Mouse (Mus musculus) megakaryocyte, embryonic 14.5 days (primary cell): ENCODE measurements around the gene Mdga1. TPM values are rescaled to one million over a fixed set of nuclear protein-coding genes. Genes with fewer than 3 reads are reported as not detected.

ENCODE experiments used
- H3K27me3 ChIP-seq: replicated peaks from 2 replicates; pipeline ENCODE3; 2012; ENCODE audit warnings: inconsistent platforms
- H3K36me3 ChIP-seq: replicated peaks from 2 replicates; pipeline ENCODE3; 2012; ENCODE audit warnings: low read length, inconsistent platforms, mixed read lengths
- H3K4me1 ChIP-seq: 2 replicates; pipeline ENCODE4 v1.6.1; 2012; ENCODE audit warnings: inconsistent platforms
- H3K4me3 ChIP-seq: replicated peaks from 2 replicates; pipeline ENCODE3; 2012; ENCODE audit warnings: moderate library complexity, mild to moderate bottlenecking, inconsistent platforms
- H3K9me3 ChIP-seq: 2 replicates; pipeline ENCODE4 v1.6.1; 2012; ENCODE audit warnings: inconsistent platforms
- FLI1 ChIP-seq: IDR thresholded peaks from 2 replicates; pipeline ENCODE4 v1.6.1; 2012; ENCODE audit warnings: low read length, inconsistent platforms, mixed read lengths
- GATA1 ChIP-seq: IDR thresholded peaks from 3 replicates; pipeline ENCODE4 v1.6.1; 2012; ENCODE audit warnings: mixed read lengths, low read length, inconsistent platforms, borderline replicate concordance
- polyA plus RNA-seq: library from polyadenylated mRNA; stranded (reverse); fragments of >175 nt; gene quantifications from 2 replicates; pipeline ENCODE4 v1.2.3, GENCODE M21; 2012; ENCODE audit warnings: low replicate concordance; ENCODE audit not compliant: insufficient read depth

Gene Mdga1
- polyA plus RNA-seq, 1 experiment, result 32.8 TPM

DNA sequence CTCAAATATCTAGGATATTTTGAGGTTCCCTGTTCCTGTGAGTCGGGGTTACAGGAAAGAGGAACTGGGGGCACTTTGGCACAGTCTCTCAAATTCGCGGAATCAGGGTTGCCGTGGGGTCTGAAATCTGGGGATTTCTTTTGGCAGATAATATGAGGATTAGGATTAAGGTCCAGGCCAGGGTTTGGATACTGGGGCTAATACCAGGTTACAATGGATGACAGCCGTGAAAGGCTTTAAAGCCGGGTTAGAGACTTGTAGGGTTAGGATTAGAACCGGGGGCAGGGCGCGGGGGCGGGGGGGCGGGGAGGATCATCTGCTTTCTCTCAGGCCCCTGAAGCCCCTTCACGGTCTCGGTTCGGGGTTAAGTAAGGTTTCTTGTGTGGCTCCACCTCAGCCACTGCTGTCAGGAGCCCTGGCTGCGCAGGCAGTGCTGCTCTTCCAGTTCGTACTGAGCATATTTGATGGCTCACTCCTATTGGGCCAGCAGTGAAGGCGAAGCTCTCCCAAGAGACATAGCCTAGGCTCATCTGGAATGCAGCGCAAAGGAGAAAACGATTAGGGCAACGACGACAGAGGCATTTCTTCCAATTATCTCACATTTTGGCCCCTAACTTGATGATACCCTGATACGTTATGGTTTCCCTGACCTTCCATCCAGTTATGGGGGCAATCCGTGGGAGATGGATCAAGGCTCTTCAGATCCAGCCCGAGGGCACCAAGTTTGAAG is 28.8 kb upstream of the Mdga1 start:
- TF ChIP-seq GATA1, result no peak
- TF ChIP-seq FLI1, result no peak
- peaks cover 25% of the 10 kb centered on the region for H3K4me1 ChIP-seq
- H3K4me3 ChIP-seq, result no peak overlapping the region
- H3K36me3 ChIP-seq, result no peaks in the 10 kb centered on the region
- H3K27me3 ChIP-seq, result peaks cover 17% of the 10 kb centered on the region
- no peaks in the 10 kb centered on the region for H3K9me3 ChIP-seq

- Histone ChIP-seq H3K36me3 (no peaks in the 10 kb centered on the region), H3K4me3 (no peak overlapping the region)
- TF ChIP-seq FLI1 (no peak), GATA1 (no peak)
Observed at GRCm38 (mm10) chr17:29997726-29998125, 27.8 kb upstream of the Mdga1 start.

DNA sequence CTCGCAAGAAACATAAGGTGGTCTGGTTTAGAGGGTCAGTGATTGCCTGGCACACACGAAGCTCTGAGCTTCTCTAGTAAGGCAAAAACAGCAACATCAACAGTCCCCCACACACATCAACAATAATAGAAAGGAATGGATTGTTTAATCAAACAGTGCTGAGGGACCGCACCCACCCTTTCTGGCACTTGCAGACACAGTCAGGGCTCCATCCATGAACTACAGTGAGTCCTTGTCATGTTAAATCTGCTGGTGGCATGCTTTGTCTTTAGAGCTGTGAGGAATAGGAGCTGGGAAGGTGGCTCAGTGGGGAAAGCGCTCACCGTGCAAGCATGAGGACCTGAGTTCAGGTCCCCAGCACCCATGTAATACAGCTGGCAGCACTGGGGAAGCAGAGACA is 26.1 kb upstream of the Mdga1 start:
- peaks cover 23% of the 10 kb centered on the region for H3K27me3 ChIP-seq
- TF ChIP-seq FLI1 (no peak), GATA1 (no peak)
- no peaks in the 10 kb centered on the region for H3K36me3 ChIP-seq
- peaks cover 22% of the 10 kb centered on the region for H3K4me1 ChIP-seq
- H3K9me3 ChIP-seq, result no peaks in the 10 kb centered on the region
- no peak overlapping the region for H3K4me3 ChIP-seq

More at GRCm38 (mm10) chr17:29997726-29998125, 27.8 kb upstream of the Mdga1 start:
- Histone ChIP-seq H3K9me3 (no peaks in the 10 kb centered on the region), H3K4me1 (peaks cover 21% of the 10 kb centered on the region), H3K27me3 (peaks cover 23% of the 10 kb centered on the region)

DNA sequence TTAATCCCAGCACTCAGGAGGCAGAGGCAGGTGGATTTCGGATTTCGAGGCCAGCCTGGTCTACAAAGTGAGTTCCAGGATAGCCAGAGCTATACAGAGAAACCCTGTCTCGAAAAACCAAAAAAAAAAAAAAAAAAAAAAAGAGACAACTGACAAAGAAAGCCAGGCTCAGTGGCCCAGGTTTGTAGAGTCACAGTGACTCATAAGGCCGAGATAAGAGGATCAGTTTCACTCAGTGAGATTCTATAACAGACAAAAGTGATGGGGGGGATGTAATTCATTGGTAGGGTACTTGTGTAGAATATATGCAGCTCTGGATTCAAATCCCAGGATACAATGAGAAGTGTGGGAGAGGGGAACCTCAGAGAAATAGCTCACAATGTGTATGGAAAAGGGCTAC is 24.6 kb upstream of the Mdga1 start:
- H3K27me3 ChIP-seq, result peaks cover 23% of the 10 kb centered on the region
- TF ChIP-seq FLI1 (no peak), GATA1 (no peak)
- no peak overlapping the region for H3K4me3 ChIP-seq
- no peaks in the 10 kb centered on the region for H3K36me3 ChIP-seq
- H3K9me3 ChIP-seq, result no peaks in the 10 kb centered on the region
- peaks cover 38% of the 10 kb centered on the region for H3K4me1 ChIP-seq

- Histone ChIP-seq H3K4me1 (peaks cover 42% of the 10 kb centered on the region), H3K27me3 (peaks cover 19% of the 10 kb centered on the region), H3K36me3 (no peaks in the 10 kb centered on the region), H3K9me3 (no peaks in the 10 kb centered on the region), H3K4me3 (no peak overlapping the region)
- TF ChIP-seq FLI1, result no peak
- no peak for TF ChIP-seq GATA1
Observed at GRCm38 (mm10) chr17:29994011-29994410, 24.1 kb upstream of the Mdga1 start.

GRCm38 (mm10) chr17:29993488-29993887 is 23.6 kb upstream of the Mdga1 start:
- peaks cover 47% of the 10 kb centered on the region for H3K4me1 ChIP-seq
- H3K36me3 ChIP-seq, result no peaks in the 10 kb centered on the region
- no peaks in the 10 kb centered on the region for H3K9me3 ChIP-seq
- TF ChIP-seq GATA1, result no peak
- TF ChIP-seq FLI1, result no peak
- no peak overlapping the region for H3K4me3 ChIP-seq
- H3K27me3 ChIP-seq, result peaks cover 16% of the 10 kb centered on the region

DNA sequence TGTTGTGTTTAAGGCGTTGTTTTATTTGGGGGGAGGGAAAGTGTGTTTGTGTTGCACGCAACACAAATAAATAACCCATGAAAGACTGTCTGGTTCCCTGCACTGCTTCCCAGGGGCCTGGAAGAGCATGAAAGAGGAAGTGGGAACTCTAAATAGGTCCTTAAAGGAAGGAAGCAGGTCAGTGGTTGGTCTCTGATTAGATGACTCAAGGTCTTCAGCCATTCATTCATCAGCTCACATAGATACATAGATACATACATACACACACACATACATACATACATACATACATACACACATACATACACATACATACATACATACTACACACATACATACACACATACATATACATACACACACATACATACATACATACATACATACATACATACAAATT is 21.0 kb upstream of the Mdga1 start:
- H3K36me3 ChIP-seq, result no peaks in the 10 kb centered on the region
- no peaks in the 10 kb centered on the region for H3K9me3 ChIP-seq
- no peak for TF ChIP-seq GATA1
- TF ChIP-seq FLI1, result no peak
- peaks cover 16% of the 10 kb centered on the region for H3K27me3 ChIP-seq
- H3K4me1 ChIP-seq, result peaks cover 57% of the 10 kb centered on the region
- H3K4me3 ChIP-seq, result no peak overlapping the region

DNA sequence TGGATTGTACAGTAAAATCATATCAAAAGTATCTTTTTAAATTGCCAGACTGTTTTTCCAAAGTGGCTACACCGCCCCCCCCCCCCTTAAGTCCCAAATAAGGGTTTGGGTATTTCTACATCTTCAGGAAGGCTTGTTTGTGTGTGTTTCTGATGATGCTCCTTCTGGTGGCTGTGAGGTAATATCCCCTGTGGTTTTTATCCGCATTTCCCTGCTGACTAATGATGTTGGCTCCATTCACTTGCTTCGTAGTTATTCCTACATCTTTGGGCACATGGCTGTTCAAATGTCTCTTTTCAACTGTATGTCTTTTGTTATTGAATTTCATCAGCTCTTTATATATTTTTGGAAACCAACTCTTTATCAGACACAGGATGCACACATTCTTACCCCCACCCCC is 20.2 kb upstream of the Mdga1 start:
- Histone ChIP-seq H3K27me3 (peaks cover 17% of the 10 kb centered on the region), H3K4me3 (no peak overlapping the region), H3K36me3 (no peaks in the 10 kb centered on the region), H3K9me3 (no peaks in the 10 kb centered on the region), H3K4me1 (peaks cover 57% of the 10 kb centered on the region)
- no peak for TF ChIP-seq FLI1
- no peak for TF ChIP-seq GATA1

DNA sequence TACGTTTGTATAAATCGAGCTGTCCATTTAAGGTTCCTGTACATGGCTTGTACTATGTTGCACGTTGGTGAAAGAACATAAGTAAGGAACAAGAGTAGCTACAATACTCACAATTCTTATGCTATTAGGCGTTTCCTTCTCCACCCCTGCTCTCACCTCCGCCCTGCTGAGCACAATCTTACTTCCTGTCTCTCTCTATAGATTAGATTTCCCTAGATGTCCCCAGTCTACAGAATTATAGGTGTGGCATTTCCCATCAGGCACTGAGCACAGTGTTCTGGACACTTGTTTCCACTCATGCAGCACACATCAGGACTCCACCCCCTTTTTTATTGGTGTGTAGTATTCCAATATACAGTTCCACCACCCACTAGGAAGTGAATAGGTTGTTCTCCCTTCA is 19.8 kb upstream of the Mdga1 start:
- Histone ChIP-seq H3K4me1 (peaks cover 61% of the 10 kb centered on the region), H3K4me3 (no peak overlapping the region), H3K9me3 (no peaks in the 10 kb centered on the region), H3K27me3 (peaks cover 20% of the 10 kb centered on the region), H3K36me3 (no peaks in the 10 kb centered on the region)
- no peak for TF ChIP-seq GATA1
- no peak for TF ChIP-seq FLI1

DNA sequence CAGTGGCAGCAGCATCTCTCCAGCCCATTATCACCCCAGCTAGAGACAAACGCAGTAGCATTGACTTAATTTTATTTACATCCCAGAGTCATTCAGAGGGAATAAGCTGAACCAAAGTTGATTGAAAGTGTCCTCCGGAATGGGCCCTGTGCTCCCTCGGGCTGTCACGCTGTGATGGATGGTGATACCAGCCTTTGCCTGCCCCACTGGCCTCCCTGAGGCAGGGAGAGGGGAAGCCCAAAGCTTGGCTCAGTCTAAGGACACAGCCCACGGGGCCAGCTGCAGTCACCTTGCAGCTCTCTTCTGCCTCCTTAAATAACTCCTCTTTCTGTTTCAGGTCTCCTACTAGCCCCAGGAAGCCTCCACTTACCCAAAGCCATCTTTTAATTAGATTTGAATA is 18.3 kb upstream of the Mdga1 start:
- TF ChIP-seq GATA1 (no peak), FLI1 (no peak)
- Histone ChIP-seq H3K4me1 (peaks cover 53% of the 10 kb centered on the region), H3K9me3 (no peaks in the 10 kb centered on the region), H3K36me3 (no peaks in the 10 kb centered on the region), H3K4me3 (no peak overlapping the region), H3K27me3 (peaks cover 24% of the 10 kb centered on the region)

DNA sequence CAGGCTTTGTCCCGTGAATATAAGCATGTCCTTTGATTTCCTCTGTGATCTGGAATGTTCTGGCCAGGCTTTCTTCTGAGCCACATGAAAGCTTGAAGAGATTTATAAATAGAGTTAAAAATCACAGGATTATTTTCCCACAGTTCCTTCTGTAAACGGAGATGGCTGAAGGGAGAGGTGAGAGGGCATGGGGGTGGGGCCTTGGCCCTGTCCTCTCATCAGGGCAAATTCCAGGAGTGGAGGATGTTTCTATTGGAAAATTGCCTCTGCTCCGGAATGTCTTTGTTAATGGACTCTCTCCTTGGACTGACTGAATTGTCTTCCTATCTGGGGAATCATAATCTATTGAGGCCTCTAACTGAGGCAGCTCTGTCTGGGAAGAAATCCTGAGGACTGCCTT is 15.6 kb upstream of the Mdga1 start:
- H3K9me3 ChIP-seq, result peaks cover 8% of the 10 kb centered on the region
- peaks cover 35% of the 10 kb centered on the region for H3K27me3 ChIP-seq
- H3K36me3 ChIP-seq, result no peaks in the 10 kb centered on the region
- TF ChIP-seq FLI1 (no peak), GATA1 (no peak)
- no peak overlapping the region for H3K4me3 ChIP-seq
- peaks cover 39% of the 10 kb centered on the region for H3K4me1 ChIP-seq
